Mouse (Mus musculus): ENCODE data around the gene Cyp1a2.
A peak's percentile ranks its signal among the peaks of the same experiment; 100 is the strongest.

- TF ChIP-seq CTCF (IDR thresholded peaks at IDR 0.05; ENCODE audit: control insufficient read depth, insufficient read depth, low read length) (peak; percentile 54; the same call in 1 of the 2 replicates), POLR2A (IDR thresholded peaks at IDR 0.05; ENCODE audit: borderline replicate concordance, control insufficient read depth, low read depth, low read length) (no peak)
Observed at GRCm38 (mm10) chr9:57688158-57688557, 4.7 kb upstream of the Cyp1a2 start.

All from bone marrow, adult 2 months (tissue).